Mouse (Mus musculus): ENCODE measurements around the gene Trim47.
"Not testable (repeated sequence)": the region's sequence is repeated elsewhere in the genome, so short reads cannot be mapped to it uniquely, and the experiment has no call there.

Trim47 gene

DNA sequence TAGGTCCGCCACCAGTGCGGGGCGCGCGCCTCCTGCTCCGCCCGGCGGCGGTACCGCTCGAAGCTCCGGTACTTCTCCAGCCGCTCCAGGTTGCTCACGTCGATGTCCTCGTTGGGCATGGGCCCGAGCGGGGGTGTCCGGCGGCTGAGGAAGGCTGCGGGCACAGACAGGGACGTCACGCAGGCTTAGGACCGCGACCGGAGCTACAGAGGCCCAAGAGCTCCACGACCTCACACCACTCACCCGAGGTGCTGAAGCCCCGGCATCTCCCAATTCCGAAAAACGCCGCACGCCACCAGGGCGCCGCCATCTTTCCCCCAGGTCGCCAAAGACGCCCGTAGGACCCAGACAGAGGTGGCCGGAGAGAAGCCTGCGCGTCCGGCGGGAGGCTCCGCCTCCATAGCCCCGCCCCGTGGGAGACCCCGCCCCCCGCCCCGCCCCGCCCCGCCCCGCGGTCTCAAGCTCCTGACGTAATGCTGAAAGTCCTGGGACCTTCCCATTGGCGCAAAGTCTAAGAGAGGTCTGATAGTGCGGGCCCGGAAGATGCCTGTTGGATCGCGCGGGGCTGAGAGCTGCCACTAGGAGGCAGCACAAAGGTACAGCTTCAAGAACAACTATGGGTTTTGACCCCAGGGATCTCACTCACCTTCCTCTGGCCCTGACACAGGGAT, 11.6 kb upstream of the Trim47 start, which contains the start of gene Mrpl38:
Gene Mrpl38, minus strand, starts transcription at position 401 of the 671 bp plus-strand sequence.
- peak; percentile 81 to 83 for DNase-seq (ENCODE audit: low read depth in 2 of 2, low spot score in 2 of 2)

DNA sequence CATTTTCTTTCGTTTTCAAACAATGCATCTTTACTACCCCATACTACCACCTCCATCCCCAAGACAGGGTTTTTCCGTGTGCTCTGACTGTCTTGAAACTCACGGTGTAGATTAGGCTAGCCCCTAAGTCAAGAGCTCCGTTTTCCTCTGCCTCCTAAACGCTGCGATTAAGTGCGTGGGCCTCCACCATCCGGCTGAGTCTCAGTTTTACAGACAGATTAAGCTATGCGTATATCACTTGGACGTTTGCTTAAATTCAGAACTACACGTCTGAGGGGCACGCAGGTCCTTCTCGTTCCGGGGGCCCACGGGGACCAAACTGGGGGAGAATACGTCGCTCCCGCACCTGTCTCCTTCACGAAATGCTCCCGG, 11.1 kb upstream of the Trim47 start:
- DNase-seq (ENCODE audit: low read depth in 2 of 2, low spot score in 2 of 2), result no peak

DNA sequence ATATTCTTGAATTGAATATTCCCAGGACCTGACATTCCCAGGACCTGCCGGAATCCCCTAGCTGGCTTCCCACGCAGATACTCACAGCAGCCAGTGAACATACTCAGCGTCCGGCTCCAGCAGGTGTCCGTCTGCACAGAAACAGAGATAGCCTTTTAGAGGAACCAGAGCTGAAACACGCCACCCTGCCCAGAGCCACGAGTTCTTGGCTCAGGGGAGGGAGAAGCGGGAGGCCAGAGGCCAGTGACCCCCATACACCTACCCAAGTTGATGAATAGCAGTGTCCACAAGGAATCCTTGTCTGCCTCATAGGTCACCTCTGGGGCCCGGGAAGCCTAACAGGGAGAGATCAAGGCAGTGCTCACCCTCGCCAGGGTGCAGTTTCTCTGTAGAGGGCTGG, 7.2 kb upstream of the Trim47 start:
- no peak for DNase-seq (ENCODE audit: low read depth in 2 of 2, low spot score in 2 of 2)

DNA sequence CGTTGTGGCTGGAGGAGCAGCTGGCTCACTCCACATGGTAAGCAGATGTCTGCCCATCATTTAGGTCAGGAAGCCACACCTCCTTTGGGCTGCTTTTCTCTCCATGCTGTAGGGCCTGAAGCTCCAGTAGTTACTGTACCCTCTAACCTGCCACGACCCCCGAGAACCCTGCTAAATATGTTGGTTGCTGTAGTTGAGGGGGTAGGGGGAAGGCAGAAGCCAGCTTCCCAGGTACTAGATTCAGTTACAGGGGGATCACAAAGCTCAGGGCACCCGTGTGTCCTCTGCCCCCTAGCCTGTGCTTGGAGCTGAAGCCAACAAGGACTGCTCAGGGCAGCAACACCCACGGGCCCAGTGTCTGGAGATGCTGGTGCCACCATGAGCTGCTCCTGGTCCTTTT, 6.5 kb upstream of the Trim47 start:
- DNase-seq (ENCODE audit: low read depth in 2 of 2, low spot score in 2 of 2), result no peak

DNA sequence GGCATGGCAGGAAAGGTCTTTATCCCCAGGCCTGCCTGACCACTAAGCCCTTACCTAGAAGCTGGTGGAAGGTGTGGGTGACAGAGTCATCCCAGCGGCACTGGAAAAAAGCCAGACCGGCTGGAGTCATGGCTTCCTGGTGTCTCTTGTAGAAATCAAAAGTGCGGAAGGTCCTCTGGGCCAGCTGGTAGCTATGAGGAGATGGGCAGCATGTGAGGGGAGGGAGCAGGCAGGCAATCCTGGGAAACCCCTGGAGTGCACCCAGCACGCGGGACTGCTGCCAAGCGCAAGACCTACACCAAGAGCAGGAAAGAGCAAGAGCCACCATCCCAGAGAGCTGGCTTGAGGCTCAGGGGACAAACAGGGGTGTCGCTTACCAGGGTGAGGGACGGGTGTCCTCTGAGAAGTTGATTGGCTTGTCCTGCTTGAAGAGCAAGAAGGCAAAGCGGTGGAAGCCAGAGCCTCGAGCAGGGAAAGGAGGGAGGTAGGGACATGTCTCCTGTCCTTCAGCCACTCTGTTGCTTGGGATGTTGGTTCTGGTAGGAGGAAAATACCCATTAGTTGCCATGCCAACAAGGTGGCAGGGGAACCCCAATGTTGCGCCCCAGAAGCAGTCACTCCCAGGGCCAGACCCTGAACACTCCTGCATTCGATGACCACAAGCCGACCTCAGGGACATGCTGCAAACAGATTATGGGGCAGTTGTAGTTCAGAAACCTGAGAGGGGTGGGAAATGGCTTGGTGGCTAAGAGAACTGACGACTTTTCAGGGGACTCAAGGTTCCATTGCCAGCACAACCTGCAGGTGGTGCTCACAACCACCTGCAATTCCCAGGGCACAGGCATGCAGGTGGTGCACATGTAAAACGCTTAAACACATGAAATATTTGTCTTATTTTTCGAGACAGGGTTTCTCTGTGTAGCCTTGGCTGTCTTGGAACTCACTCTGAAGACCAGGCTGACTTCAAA, 5.6 kb upstream of the Trim47 start:
- DNase-seq (ENCODE audit: low read depth in 2 of 2, low spot score in 2 of 2), result no peak

DNA sequence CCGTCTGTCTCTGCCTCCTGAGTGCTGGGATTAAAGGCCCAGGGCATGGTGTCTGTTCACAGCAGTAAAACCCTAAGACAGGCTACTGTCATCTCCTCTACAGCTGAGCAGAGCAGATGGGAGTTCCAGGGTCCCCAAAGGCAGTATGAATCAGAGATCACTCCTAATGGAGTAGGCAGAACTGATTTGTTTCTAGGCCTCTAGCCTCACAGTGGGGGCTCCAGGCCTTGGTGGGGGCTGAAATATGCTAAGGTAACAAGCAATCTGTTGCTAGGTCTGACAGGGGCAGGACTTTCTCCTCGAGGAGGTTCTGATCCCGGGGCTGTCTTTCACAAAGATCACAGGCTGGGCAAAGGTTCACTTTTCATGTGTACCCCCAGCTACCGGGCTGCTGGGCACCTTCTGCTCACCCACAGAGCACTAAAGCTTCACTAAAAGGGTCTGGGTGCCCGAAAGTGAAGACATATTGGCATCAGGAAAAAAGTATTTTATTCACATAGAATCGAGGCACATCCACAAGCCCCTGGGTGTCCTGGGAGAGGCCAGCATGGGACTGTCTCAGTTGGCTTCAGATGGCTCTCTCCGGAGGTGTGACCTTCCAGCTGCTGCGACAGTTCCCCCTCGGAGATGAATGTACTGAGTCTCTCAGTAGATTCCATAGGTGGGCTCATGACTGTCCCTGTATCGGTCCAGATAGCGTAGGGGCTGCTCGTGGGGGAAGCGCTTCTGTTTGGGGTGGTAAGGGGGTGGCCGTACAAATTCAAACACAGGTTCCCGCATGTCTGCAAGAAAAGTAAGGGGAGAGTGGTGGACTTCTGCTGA, 4.5 kb upstream of the Trim47 start:
- DNase-seq (ENCODE audit: low read depth in 2 of 2, low spot score in 2 of 2), result peak in 1 of 2 experiments; percentile 12

DNA sequence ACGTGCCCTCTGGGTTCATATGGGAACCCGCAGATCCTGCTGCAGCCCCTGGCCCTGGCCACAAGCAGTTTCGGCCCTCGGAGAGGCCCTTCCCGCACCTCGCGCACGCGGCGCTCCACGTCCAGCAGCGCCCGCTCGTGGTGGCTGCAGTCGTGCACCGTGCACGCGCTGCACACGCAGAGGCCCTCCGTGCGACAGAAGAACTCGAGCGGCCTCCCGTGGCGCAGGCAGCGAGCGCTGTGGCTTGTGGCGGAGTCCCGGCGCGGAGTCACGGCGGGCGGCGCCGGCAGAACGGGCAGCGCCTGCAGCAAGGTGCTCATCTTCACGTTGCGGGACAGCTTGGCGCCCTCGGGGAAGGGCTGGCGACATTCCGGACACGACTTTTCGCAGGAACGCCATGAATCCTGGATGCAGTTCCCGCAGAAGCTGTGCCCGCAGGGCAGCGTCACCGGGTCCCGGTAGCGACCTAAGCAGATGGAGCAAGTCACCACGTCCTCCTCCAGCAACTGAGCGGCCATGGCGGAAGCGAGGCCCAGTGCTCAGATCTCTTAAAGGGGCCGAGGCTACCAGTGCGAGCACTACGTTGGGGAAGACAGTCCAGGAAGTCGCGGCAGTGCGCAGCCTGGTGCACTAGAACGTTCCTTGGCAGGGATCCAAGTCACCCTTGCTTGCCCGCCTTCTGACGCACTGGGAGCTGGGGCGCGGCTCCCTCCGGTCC, 3.6 kb upstream of the Trim47 start, which contains the start of gene Trim65:
Gene Trim65, minus strand, starts transcription at position 641 of the 718 bp plus-strand sequence.
- peak; percentile 72 to 78 for DNase-seq (ENCODE audit: low read depth in 2 of 2, low spot score in 2 of 2)

DNA sequence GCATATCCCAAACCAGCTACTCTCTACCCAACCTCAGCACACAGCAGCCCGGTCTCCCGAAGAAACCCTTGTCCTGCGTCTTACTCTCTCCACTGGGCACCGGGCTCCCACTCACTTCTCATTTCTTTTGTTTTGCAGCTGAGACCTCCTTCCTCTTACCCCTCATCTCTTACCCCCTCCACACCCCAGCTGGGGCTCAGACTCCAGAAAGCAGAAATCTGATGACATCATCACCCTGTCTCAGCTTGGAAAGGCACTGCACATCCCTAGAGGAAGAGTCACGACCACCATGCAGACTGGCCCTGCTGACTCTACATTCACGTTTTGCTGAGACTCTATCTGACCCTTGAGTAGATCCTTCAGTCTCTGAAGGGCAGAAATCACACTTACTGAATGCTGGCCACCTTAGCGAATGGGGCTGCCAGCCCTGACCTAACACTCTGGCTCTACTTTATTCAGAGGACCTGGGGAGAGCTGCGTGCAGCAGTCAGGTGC, 3.0 kb upstream of the Trim47 start:
- peak in 1 of 2 experiments; percentile 13 for DNase-seq (ENCODE audit: low read depth in 2 of 2, low spot score in 2 of 2)

DNA sequence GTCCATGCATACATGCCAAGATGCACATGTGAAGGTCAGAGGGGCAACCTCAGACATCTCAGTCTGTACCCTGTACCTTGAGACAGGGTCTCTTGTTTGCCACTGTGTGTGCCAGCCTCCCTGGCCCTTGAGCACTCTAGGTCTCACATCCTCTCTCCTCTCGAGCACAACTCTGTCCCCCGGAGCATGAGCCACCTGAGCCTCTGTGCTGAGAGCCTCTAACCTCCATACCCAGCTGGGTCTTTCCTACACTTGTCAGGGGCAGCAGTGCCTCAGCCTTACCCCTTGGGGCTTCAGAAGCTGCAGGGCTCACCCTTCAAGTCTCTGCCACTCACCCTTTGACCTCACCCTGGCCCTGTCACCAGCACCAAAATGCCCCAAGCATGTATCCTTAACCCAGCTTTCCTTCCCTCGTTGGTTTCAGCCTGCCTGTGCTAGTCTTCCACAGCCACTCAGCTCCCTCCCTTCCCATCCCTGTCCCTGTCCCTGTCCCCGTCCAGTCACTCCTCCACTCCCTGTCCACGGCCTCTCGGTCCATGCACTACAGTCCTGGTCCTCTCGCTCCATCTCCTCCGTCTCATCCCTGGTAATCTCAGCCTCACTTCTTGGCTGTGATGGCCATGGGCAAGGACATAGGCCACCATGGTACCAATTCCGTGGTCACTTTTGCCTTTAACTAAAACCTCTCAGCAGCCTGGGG, 2.2 kb upstream of the Trim47 start:
- no peak for DNase-seq (ENCODE audit: low read depth in 2 of 2, low spot score in 2 of 2)

DNA sequence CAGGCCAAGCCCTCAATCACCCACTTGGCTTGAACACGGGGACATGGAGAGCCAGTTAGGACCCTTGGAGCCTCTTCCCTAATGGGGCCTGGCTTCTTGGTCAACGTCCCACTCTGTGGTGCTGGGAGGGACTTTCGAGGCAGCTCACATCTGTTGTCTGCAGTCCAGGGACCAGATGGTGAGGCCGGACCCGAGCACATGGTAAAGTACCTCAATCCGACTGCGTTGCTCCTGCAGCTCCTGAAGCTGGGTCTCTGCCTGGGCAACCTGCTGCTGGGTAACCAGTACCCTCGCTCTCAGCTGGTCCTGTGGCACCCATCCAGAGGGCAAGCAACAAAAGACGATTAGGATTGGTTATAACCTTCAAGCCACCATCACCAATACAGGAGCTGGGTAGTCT, 976 bp upstream of the Trim47 start:
- no peak for DNase-seq (ENCODE audit: low read depth in 2 of 2, low spot score in 2 of 2)

DNA sequence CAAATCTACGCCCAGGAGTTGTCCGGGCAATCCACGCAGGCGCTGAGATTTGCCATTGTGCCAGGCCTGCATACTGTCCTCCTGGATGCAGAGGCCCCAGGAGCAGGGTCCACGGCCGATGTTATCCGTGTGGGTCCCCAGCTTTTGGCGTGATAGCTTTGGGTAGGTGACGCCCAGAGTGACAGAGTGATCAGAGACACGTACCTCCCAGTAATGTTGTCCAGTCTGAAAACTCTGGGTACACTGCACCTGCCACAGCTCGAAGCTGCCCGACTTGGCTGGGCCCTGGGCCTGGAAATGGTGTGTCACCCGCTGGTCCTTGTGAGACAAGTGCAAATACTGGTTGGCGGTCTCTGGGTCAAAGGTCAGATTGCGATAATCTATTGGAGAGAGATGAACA, 749 bp downstream of the Trim47 start:
- DNase-seq (ENCODE audit: low read depth in 2 of 2, low spot score in 2 of 2), result no peak

DNA sequence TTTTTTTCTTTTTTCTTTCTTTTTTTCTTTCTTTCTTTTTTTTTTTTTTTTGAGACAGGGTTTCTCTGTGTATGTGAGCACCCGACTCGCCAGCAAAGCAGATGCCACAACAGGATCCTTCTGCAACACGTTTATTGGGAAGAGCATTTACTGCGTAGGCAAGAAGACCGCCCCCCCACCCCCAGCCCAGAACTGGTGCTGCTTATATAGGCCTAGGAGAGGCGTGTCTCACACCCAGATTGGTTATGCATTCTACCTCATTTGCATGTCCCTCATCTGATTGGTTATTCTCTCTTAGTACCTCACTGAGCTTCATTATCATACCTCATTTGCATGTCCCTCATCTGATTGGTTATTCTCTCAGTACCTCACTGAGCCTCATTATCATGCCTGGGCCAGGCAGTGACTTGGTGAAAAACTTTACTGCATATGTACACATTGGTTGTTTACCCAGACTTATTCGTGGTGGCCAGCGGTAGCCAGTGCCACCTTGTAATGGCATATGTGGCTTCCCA, 5.2 kb downstream of the Trim47 start:
- not testable (repeated sequence) for DNase-seq (ENCODE audit: low read depth in 2 of 2, low spot score in 2 of 2)

DNA sequence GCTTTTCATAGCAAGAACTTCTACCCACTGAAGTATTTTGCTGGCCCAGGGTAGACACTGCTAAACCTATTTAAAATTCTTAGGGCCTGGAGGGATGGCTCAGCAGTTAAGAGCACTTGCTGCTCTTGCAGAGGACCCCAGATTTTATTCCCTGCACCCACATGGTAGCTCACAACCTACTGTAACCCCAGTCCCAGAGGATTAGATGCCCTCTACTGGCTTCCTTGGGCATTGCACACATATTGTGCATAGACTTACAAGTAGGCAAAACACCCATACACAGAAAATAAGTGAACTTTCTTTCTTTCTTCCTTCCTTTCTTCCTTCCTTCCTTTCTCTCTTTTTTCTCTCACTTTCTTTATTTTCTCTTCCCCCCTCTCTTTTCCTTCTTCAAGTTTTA, 9.2 kb downstream of the Trim47 start:
- no peak for DNase-seq (ENCODE audit: low read depth in 2 of 2, low spot score in 2 of 2)

DNA sequence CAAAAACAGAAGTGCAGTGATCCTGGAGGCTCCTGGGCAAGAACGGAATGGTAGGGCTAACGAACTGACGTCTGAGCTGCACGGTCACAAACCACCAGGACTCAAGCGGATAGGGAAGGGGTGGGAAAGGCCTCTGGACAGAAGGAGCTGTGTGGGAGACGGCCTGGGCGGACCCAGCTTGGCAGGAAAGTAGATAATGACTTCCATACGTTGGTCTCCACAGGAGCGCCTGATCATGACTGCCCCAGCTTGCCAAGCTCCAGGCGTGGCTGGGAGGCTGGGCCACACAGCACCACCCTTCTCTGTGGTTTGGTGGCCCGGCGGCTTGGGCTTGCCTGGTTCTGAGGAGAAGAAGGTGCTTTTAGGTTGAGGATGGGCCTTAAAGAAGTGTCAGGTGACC, 9.8 kb downstream of the Trim47 start:
- no peak for DNase-seq (ENCODE audit: low read depth in 2 of 2, low spot score in 2 of 2)

DNA sequence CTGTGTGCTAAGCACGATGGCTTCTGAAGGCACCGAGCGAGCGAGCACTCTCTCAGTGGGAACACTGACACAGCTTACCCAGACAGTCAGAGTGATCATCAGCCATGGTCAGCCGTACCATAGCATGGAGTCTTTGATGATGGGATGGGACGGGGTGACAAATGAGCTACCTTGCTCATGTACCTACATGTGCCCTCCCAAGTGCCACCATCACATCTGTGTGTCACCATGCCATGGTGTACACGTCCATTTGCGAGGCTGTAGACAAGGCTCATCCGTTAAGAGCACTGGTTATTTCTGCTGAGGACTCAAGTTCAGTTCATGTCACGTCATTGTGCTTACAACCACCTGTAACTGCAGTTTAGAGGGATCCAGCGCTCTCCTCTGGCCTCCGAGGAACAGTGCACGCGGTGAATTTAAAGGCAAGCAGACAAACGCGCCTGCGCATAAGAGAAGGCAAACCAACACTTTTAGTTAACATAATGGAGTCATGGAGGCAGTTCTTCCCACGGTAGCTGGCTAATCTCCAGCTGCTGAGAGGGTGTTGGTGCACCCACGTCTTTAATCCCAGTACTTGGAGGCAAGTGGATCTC, 15.3 kb downstream of the Trim47 start:
- DNase-seq (ENCODE audit: low read depth in 2 of 2, low spot score in 2 of 2), result no peak

DNA sequence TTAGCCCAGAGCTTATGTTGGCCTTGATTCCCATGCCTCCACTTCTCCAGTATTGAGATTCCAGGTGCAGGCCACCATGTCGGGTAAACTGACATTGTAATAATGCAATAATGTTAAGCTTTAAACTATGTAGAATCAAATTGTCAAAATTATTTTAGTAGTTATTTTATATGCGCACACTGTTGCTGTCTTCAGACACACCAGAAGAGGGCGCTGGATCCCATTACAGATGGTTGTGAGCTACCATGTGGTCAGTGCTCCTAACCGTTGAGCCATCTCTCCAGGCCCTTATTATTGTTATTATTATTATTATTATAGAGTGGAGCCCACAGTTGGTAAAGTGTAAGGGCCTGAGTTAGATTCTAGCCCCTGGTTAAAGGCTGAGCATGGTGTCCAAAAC, 15.9 kb downstream of the Trim47 start:
- DNase-seq (ENCODE audit: low read depth in 2 of 2, low spot score in 2 of 2), result no peak

DNA sequence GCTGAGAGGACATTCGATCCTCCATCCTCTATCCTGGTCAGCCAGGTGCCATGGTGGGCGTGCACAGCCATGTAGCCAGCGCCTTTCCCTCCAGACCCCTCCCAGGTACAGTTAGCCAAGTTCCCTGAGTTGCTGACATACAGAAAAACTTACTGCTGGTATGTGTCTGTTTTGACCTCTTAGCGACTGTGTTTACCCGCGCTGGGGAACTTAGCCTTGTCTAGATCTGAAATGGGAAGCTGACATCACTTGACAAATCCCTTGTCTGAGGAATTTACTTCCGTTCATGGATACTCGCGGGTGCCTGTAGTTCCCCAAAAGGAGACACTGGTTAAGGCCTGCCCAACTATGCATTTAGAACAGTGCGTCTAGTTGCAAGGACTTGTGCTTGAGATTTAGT, 16.5 kb downstream of the Trim47 start:
- no peak for DNase-seq (ENCODE audit: low read depth in 2 of 2, low spot score in 2 of 2)

DNA sequence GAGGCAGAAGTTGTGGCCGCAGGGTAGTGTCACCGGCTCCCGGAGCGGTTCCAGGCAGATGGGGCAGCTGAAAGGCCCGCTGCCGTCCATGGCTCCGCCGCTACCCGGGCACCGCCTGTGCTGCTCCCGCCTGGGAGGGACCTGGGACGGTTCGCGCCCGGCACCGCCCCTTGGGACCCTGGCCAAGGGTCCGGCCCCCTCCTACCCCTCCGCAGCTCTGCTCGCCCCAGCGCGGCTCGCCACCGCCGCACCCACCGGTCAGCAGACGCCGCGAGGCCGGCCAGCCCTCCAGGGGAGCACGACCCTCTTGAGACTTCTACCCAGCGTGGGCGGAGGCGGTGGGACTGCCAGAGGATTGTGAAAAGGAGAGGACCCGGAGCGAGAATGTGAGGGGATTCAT, 16.9 kb downstream of the Trim47 start:
- no peak for DNase-seq (ENCODE audit: low read depth in 2 of 2, low spot score in 2 of 2)

DNA sequence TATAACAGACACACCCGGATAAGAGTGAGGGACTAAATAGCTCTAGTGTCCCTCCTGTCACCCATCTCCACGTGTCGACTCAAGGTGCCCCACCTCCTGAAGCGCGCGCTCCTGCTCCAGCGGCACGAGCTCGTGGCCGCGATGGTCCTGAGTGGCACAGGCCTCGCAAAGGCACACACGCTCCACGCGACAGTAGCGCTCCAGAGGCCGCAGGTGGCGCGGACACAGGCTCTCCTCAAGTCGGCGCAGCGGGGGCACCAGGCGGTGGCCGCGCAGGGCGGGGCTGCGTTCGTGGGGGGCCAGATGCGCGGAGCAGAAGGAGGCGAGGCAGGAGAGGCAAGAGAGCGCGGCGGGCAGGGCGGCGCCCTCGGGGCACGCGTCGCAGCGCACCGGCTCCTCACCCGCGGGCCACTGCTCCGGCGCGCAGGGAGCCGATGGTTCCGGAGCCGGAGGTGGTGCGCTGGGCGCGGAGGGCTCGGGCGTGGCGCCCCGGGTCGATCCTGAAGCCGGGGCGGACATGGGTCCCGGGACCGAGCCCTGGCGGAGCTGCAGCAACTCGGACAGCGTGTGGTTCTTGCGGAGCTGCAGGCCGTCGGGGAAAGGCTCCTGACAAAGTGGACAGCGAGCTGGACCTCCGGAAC, 17.4 kb downstream of the Trim47 start:
- no peak for DNase-seq (ENCODE audit: low read depth in 2 of 2, low spot score in 2 of 2)

Data from CD8-positive naive resting alpha-beta T cell, adult 2 months (primary cell).